Mouse (Mus musculus) cerebellum, adult 9-10 months (tissue): ENCODE measurements around the gene Nucb1.
"Not testable (repeated sequence)": the region's sequence is repeated elsewhere in the genome, so short reads cannot be mapped to it uniquely, and the experiment has no call there.

Experiments
- DNase-seq: peaks from one replicate; pipeline ENCODE4 v3.0.0; 2022

Gene Nucb1

DNA sequence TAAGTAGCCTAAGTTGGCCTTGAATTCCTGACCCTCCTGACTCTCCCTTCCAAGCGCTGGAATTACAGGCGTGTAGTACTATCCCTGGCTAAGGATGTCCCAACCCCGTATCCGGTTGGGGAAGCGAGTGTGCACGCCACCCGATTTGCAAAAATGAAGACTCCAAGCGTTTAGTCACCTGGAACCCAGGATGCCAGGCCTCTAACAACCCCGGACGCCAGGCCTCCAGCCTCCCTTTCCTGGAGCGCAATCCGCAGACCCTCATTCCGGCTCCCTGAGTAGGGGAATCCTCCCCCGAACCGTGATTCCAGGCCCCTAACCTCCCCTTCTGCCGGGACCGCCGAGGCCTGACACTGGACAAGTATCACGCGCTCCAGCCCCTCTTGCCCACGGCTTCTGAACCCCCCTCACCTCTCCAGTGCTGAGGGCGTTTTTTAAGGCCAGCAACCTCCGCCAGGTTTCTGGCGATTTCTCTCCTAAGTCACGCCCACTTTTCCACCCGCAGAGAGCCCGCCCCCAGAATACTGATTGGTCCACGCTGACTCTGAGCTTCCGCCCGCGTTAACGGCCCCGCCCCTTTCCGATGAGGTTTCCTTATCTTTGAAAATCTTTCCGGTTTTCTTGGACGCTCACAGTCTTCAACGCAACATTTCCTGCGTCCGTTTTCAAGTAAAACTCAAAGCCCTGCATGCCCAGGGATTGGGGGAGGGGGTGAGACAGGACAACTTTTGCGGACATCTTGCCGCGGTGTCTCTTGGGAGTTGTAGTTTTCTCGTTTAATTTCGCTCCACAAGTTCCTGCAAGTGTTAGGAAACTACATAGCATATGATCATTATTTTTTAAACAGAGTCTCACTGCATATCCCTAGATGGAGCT is at the start of gene Nucb1:
Gene Nucb1 (minus strand): TSS at position 495 of the 876 bp plus-strand sequence.
- DNase-seq: peak; percentile 93

DNA sequence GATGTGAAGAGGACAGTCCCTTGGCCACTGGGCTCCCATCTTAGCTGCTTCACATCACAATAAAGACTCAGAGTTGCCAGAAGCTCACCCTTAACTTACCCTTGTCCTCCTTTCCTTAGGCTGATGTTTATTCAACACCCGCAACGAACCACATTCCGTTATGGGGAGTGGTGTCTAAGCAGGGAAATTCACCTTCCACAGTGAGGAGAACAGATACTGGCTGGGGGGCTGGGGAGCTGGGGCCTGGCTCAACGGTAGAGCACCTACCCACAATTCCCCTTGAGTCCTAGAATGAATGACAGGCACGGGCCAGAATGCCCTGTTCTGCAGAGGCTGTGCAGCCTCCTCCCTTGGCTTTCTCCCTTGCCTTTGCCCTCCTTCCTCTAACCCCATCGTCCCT is 48.7 kb upstream of the Nucb1 start:
- no peak for DNase-seq

DNA sequence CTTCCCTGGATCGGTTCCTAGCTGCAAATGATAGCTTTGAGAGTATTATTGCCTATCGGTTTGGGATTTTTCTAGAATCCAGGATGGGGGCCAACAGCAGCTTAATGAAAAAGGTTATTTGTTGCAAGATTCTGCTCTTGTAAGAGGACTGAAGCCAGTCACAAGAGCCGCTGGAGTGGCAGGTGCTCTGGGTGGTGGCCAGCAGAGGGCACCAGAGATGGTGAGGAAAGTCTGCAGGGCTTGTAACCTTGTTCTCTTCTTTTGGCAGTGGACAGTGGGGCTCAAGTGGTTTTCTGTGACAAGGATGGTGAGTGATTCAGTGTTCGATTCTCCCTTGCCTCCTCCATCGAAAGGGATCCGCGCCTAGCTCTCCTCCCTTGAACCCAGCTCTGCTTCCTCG is 45.6 kb upstream of the Nucb1 start:
- DNase-seq: peak; percentile 87

DNA sequence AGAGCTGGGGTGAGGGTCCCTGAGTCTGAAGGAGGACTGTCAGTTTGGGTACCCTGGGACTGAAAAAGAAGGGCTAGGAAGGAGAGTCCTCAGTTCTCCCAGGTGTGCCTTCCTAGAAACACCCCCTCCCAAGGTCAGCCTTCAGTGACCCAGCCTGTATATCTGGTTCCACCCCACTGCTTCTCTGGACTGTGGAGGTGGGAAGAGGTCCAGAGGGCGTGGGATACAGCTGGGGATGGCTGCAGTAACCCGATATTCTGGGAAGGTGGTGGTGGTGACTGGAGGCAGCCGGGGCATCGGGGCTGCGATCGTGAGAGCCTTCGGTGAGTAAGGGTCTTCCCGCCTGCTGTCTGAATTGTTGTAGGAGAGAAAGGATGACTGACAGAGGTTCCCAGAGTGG is 44.5 kb upstream of the Nucb1 start, which contains the start of gene Hsd17b14:
Gene Hsd17b14 (plus strand): TSS at position 150 of the 400 bp plus-strand sequence.
- DNase-seq: no peak

DNA sequence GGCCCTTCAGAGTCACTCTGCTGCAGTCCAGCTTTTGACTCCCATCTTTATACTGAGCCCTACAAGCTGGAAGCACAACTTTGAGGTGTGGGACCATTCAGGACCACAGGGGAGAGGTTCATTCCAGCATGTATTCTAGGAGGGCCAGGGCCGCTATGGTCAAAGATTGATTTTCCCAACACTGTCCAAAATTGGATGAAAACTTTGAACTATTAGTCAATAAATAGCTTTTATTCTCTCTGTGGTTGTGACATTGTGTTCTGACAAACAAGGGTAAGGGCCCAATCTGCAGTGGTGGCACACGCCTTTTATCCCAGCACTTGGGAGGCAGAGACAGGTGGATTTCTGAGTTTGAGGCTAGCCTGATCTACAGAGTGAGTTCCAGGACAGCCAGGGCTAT is 43.8 kb upstream of the Nucb1 start:
- DNase-seq: no peak

DNA sequence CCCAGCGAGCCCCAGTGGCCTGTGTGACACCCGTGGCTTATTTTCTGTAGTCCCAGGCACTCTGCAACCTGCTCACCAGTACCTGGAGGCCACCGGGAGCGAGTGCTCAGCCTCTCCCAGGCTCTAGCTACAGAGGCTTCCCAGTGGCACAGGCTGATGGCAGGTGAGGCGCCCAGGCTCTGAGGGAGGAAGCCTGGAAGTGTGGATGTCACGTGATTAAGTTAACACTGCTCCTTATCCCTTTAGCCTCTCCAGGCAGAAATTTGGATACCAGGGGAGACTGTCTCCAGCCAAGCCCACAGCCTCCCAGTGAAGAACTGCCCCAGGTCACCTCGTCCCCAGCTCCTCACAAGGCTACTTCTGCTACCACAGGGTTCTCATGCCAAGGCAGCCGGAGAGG is 43.3 kb upstream of the Nucb1 start:
- DNase-seq: no peak

DNA sequence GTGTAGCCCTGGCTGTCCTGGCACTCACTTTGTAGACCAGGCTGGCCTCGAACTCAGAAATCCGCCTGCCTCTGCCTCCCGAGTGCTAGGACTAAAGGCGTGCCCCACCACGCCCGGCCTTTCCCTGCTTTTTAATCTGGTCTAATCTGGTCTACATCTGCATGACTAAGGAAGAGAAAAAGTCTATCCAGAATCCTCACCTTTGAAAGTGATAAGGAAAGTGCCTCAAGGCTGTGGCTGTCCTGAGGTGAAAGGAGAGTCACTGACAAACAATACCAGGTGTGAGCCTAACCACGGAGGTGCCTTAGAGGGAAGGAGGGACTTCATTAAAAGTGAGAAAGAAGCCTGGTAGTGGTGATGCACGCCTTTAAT is 41.3 kb upstream of the Nucb1 start:
- DNase-seq: no peak

DNA sequence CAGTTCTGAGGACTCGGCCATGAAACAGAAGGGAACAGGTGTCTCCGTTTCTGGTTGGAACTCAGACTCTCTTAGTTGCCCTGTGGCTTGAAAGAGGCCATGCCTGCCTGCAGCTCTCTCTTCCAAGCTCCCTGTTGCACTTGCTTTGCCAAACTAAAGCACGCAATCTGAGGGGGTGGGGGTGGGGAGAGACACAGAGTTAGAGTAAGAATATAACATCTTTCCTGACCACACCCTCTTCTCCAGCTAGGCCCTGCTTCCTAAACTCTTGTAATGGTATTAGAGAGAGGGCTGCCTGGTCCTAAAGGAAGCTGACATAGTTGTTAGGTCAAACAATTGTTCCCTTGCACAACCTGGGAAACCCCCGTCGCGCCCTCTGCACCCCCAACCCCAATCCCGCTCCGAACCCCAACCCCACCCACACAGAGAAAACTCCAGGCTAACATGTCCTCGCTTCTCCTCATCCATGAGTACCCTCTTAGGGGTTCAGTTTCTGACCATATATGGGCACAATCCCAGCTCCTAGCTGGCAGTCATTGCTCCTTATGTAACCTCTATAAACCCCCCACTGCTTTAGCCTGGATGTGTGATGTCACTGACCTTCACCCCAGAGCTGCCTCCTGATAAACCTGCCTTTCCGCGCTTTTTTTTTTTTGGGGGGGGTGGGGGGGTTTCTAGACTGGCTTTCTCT is 40.8 kb upstream of the Nucb1 start:
- no peak for DNase-seq

DNA sequence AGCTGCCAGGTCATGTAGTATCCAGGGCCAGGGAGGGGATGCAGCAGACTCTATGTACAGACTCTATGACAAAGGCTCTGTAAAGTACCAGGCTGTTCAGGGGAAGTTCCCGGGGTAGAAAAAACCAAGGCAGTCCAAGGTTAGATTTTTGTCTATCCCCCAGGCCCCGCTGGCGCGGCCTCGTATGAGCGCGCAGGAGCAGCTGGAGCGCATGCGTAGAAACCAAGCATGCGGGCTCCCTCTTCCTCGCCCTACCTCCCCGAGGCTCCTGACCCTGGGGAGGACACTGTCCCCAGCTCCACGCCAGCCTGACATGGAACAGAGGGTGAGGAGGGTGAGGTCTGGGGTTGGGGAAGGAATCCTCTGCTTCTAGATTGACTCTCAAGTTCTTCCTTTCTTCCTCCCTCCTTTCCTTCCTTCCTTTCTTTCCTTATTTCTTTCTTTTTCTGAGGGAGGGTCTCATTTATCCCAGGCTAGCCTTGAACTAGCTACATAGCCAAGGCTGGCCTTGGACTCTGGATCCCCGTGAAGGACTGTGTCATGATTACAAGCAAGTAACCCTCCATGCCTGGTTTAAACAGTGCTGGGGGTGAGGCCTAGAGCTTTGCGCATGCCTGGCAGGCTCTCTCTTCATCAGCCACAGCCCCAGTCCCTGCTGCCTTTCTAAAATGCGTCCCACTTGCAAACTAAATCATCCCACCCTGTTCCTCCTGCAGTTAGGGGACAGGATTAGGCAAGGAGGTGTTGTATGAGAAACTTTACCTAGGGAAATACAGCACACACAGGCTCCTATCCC is 39.6 kb upstream of the Nucb1 start:
- DNase-seq: no peak

DNA sequence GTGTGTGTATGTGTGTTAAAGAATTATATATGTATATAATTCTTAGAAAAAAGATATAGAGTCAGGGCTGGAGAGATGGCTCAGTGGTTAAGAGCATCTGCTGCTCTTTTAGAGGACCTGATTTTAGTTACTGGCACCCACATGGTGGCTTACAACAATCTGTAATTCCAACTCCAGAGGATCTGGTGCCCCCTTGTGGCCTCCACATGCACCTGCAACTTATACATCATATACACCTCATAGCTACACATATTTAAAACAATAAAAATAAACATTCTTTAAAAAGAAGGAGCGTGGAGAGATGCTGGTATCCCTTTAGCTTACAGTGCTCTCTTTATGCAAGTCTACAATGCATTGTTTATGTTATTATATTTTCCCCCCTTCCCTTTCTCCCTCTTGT is 34.3 kb upstream of the Nucb1 start:
- DNase-seq: no peak

DNA sequence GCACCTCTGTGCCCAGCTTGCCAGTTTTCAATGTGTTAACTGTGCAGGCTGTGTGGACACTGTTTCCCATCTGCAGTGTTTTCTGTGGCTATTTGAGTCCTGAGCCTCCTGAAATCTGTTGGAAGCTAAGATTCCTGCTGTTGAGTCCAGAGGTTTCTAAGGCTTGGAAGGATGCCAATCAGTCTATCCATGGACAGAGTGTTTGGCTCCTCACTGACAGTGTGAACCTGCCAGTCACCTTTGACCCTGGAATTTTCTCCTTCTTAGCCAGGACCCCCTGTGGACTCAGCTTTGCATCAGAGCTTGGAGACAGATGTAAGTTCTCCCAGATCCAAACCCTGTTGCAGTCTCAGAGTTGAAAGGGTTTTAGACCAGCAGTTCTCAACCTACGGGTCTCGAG is 30.0 kb upstream of the Nucb1 start:
- peak; percentile 57 for DNase-seq

DNA sequence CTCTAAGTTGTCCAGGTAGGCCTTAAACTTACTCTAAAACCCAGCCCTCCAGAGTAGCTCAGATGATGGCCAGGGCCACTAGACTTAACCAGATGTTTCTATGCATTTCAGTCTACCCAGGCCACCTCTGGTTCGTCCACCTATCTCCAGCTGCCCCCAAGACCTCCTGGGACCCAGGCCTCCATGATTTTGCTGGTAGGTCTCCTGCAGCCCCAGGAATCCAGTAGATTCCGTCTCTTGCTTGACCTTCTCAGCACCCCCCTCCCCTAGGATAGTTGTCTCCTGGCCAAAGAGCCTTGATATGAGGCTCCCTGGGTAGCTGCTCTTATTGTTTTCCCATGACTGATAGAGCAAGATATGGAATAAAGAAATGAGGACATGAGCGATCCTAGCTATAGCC is 28.9 kb upstream of the Nucb1 start:
- DNase-seq: peak; percentile 51

DNA sequence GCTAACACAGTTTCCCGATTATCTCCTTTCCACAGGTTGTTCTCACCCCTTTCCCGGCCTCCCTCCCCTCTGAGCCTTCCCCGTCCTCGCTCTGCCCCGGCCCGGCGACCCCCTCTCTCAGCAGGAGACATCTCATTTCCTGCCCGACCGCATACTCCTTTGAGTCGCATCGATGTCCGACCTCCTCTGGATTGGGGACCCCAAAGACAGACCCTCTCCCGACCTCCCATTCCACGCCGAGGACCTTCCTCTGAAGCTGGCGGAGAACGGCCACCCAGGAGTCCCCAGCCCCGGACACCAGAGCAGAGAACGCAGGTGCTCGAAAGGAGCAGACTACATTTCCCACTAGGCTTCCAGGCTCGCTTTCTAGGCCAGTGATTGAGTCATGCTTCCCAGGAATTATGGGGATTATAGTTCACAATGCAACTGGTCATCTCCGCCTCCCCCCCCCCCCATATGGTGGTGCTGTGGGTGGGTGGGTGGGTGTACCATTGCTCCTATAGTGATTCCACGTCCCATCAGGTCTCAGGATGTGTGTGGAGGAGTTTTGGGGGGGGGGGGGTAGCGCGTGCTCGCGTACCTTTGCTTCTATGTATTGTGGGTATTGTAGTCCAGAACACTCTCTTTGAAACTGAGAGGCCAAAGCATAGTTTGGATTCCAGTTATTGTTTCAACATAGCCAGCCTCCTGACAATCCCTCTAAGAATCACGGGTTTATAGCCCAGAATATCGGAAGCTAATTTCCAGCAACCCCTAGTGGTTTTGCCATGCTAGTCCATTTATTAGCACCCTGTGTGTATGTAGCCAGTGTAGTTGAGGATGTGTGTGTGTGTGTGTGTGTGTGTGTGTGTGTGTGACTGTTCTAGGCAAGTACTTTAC is 28.2 kb upstream of the Nucb1 start:
- peak; percentile 84 for DNase-seq

DNA sequence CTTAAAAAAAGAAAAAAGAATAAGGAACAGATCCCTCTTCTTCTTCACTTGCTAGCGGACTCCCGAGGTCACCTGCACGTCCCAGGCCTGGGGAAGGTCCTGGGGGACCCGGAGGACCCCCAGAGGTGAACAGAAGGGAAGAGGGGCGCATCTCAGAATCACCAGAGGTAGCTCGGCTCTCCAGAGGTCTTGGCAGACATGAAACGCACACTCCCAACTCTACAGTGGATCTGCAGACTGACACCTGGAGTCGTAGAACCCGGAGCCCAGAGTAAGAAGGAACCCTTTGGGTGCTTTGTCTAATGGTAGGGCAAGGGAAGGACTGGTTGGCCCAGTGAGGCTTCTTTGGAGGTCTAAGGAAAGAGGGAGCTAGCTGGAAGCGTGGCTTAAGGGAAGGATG is 27.4 kb upstream of the Nucb1 start:
- DNase-seq: peak; percentile 51

DNA sequence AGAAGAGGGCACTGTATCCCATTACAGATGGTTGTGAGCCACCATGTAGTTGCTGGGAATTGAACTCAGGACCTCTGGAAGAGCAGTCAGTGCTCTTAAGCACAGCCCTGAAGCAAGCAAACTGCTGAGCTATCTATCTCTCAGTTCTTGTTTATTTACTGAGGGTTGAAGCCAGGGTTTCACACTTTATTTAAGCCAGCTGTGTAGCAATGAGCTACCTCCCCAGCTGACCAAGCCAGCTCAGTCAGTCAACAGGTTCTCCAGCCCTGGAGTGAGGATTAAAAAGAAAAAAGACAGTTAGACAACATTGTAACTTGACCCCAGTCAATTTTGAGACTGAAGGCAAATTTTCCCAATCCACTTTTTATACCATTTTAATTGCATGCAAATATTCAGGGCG is 25.5 kb upstream of the Nucb1 start:
- peak; percentile 19 for DNase-seq

DNA sequence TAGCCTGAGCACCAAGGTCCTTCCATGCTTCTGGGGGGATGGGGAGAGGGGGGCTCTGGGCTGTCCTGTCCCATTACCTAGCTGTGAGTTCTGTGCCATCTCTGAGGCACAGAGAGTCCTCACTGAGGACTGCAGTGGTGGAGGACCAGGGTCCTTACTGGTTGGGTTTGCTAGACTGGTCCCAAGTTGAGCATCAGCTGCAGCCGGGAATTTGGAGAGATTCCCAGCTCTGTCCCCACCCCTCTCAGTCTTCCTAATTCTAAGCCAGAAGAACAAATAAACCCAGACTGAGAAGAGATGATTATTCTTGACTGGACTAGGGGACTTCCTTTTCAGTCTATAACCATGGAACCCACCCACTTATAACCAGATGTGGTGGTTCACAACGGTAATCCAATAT is 20.4 kb upstream of the Nucb1 start:
- DNase-seq: no peak

DNA sequence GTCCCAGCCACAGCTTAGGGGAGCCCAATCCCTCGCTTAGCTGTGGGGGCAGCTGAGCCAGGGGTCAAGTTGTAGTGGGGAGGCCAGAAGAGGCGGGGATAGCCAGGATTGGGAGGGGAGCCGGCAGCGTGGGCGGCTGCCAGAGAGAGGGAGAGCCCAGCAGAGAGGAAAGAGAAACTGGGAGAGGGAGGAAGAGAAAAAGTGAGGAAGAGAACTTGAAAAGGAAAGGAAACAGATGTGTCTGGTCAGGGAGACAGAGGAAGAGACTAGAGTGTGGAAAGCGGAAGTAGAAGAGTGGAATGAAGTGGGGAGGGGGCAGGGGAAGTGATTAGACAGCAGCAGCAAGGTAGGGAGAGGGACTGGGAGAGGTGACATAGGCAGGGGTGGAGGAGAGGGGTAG is 19.3 kb upstream of the Nucb1 start:
- DNase-seq: peak; percentile 27

DNA sequence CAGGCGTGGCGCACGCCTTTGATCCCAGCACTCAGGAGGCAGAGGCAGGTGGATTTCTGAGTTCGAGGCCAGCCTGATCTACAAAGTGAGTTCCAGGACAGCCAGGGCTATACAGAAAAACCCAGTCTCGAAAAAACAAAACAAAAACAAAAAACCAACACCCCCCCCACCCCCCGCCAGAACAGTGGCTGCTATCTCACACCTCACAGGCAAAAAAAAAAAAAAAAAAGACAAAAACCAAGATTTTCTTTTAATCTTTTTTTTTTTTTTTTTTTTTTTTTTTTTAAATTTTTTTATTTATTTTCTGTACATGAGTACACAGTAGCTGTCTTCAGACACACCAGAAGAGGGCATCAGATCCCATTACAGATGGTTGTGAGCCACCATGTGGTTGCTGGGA is 17.0 kb upstream of the Nucb1 start:
- DNase-seq: not testable (repeated sequence)

DNA sequence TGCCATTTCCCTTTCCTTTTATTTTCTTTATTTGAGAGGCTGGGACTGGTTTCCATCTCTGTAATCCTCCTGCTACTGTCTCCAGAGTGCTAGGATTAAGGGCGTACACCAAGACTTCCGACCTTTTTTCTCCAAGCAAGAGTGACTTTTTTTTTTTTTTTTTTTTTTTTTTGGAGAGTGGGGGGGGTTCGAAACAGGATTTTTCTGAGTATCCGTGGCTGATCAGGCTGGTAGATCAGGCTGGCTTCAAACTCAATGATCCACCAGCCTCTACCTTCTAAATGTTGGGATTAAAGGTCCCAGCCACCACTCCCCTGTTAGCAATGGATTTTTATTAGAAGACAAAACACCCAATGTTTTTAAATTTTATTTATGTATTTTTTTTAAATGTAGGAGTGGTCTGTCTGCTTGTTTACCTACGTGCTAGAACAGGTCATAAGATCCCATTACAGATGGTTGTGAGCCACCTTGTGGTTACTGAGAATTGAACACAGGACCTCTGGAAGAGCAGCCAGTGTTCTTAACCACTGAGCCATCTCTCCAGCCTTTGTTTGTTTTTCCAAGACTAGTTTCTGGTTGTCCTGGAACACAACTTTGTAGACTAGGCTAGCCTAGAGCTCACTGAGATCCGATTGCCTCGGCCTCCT is 16.4 kb upstream of the Nucb1 start:
- DNase-seq: peak; percentile 76

DNA sequence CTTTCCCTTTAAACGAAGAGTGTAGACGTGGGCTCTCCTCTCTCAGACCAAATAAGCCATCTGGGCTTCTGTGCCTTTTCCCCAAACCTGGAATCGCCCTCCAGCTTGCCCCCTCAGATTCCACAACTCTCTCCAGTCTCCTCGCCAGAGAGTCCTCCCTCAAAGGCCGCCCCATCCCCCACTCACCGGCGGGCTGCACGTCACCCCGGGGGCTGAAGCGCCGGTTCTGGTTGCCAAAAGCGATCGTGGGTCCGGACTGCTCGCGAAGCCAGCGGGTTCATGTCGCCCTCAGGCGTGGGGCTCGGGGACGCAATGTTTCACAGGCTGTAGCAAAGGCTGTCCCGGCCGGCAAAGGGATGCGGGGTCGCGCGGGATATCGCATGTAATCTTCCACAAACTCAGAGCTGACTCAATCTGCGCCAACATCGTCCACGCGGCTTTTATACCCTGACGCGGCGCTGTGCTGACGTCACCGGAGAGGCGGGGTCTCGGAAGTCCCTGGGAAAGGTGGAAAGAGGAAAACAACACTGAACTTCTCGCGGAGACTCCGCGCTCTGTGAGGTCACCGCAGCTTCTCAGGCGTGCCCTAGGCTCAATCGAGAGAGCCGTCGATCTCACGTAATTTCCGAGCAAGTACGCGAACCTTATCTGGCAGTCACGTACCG is 15.7 kb upstream of the Nucb1 start, which contains the start of the genes Ppp1r15a and Plekha4:
Gene Ppp1r15a (minus strand): TSS at position 460 of the 665 bp plus-strand sequence.
Gene Plekha4 (plus strand): TSS at position 522 of the 665 bp plus-strand sequence.
- peak; percentile 96 for DNase-seq
